Mouse (Mus musculus) spleen, postnatal 36 days (tissue): ENCODE measurements at regions not wholly inside any gene's neighbourhood (a gene's known extent, or its start where the extent isn't known, plus 50 kb on each side); places are given as distances from the start of the nearest gene placed in this dataset.

ENCODE experiments used
- DNase-seq, 2 experiments: peaks; one replicate each; pipeline ENCODE4 v3.0.0; 2022; ENCODE audit warnings: low spot score in 2 of 2, mixed read lengths in 1 of 2

- DNase-seq, result no peak
Measured at GRCm38 (mm10) chrX:164878336-164878735, 101.8 kb downstream of the Mospd2 start.

GRCm38 (mm10) chrX:164840393-164840792, 139.8 kb downstream of the Mospd2 start:
- no peak for DNase-seq

GRCm38 (mm10) chrX:164820906-164821305, 159.3 kb downstream of the Mospd2 start:
- DNase-seq, result no peak

GRCm38 (mm10) chrX:164787293-164787692, 192.9 kb downstream of the Mospd2 start:
- peak; percentile 0 to 15 for DNase-seq

- DNase-seq, result no peak
Measured at GRCm38 (mm10) chrX:164764919-164765318, 215.3 kb downstream of the Mospd2 start.

- no peak for DNase-seq
Measured at GRCm38 (mm10) chrX:164763764-164764445, 216.3 kb downstream of the Mospd2 start.

- no peak for DNase-seq
Measured at GRCm38 (mm10) chrX:164745552-164746217, 234.5 kb downstream of the Mospd2 start.
